Mouse (Mus musculus) hindbrain, embryonic 13.5 days (tissue): ENCODE results near the gene Mthfsd. TPM values are rescaled to one million over a fixed set of nuclear protein-coding genes. Genes with fewer than 3 reads are reported as not detected.

Source experiments
- microRNA-seq: library from miRNA; unstranded; fragments of <30 nt; microRNA quantifications from one replicate; pipeline ENCODE4, GENCODE M21; 2016
- polyA plus RNA-seq: library from polyadenylated mRNA; unstranded; fragments of >200 nt; fragmentation: Nextera tagmentation; extraction: Ambion mirVana; gene quantifications from 2 replicates; pipeline ENCODE4 v1.2.1, GENCODE M21; 2015

The Mthfsd gene
- polyA plus RNA-seq, 1 experiment from 2014 or later: 53.8 TPM

Small RNAs within 50 kb of the gene (microRNA-seq; reads per million reads assigned to microRNA genes)
- not detected for gene Gm27530

Other genes with a start within 250 kb of the Mthfsd start
- gene Foxf1, start 24.0 kb downstream of the Mthfsd start, polyA plus RNA-seq: 0.96 and 1.3 TPM in 2 replicates
- gene Foxc2, start 7.8 kb upstream of the Mthfsd start, polyA plus RNA-seq: 2.8 and 4.1 TPM in 2 replicates
- 0.16 and 0.27 TPM in 2 replicates for gene Foxl1, start 19.5 kb upstream of the Mthfsd start, polyA plus RNA-seq